Mouse (Mus musculus) heart, postnatal 0 days (tissue): ENCODE measurements around the gene Stard3. TPM values are rescaled to one million over a fixed set of nuclear protein-coding genes. Genes with fewer than 3 reads are reported as not detected.

ENCODE experiments used
- ATAC-seq: fragments of 200-750 bp; cut with Nextera tagmentation; 2 replicates; pipeline ENCODE4 v1.8.0; 2017; ENCODE audit warnings: low read depth, moderate number of reproducible peaks, moderate library complexity; ENCODE audit not compliant: insufficient read depth
- DNase-seq: peaks from one replicate; pipeline ENCODE4 v3.0.0-alpha.2; 2016; ENCODE audit warnings: low spot score
- H3K27ac ChIP-seq: fragments of 300-500 bp; sonication (generic); 2 replicates; pipeline ENCODE4 v1.5.1; 2014; ENCODE audit warnings: low read depth, mild to moderate bottlenecking
- H3K27me3 ChIP-seq: fragments of 300-500 bp; sonication (generic); 2 replicates; pipeline ENCODE4 v1.6.1; 2014; ENCODE audit warnings: low read length, mixed read lengths; ENCODE audit not compliant: control insufficient read depth, insufficient read depth
- H3K36me3 ChIP-seq: fragments of 300-500 bp; sonication (generic); replicated peaks from 2 replicates; pipeline ENCODE4 v1.6.1; 2014; ENCODE audit warnings: low read length, mixed read lengths; ENCODE audit not compliant: control insufficient read depth, insufficient read depth
- H3K4me1 ChIP-seq: fragments of 300-500 bp; sonication (generic); 2 replicates; pipeline ENCODE4 v1.6.1; 2014; ENCODE audit warnings: antibody characterized with exemption; ENCODE audit not compliant: control insufficient read depth, insufficient read depth
- H3K4me2 ChIP-seq: fragments of 300-500 bp; sonication (generic); 2 replicates; pipeline ENCODE4 v1.6.1; 2014; ENCODE audit warnings: low read depth, mild to moderate bottlenecking, low read length, moderate library complexity
- H3K4me3 ChIP-seq: fragments of 300-500 bp; sonication (generic); 2 replicates; pipeline ENCODE4 v1.5.1; 2014; ENCODE audit warnings: low read depth, low read length
- H3K9ac ChIP-seq: fragments of 300-500 bp; sonication (generic); replicated peaks from 2 replicates; pipeline ENCODE4 v1.6.1; 2014; ENCODE audit warnings: low read depth, low read length, mixed read lengths
- H3K9me3 ChIP-seq: fragments of 300-500 bp; sonication (generic); replicated peaks from 2 replicates; pipeline ENCODE4 v1.6.1; 2016; ENCODE audit warnings: low read length; ENCODE audit not compliant: control insufficient read depth
- CTCF ChIP-seq: IDR thresholded peaks from 2 replicates; pipeline ENCODE4 v1.5.1; 2016; ENCODE audit warnings: antibody characterized with exemption, control low read depth, low read depth
- EP300 ChIP-seq: IDR thresholded peaks from 2 replicates; pipeline ENCODE4 v1.6.1; 2016; ENCODE audit warnings: antibody characterized with exemption, low read depth
- WGBS: fragments of 180-500 bp; shearing (Covaris S2); extraction: QIAGEN DNeasy Blood & Tissue Kit; methylation state at CpG from one replicate; pipeline ENCODE4 v1.1.7; 2014; 5-methylcytosine and 5-hydroxymethylcytosine counted together
- polyA plus RNA-seq: library from polyadenylated mRNA; unstranded; fragments of >200 nt; fragmentation: Nextera tagmentation; extraction: Ambion mirVana; gene quantifications from 2 replicates; pipeline ENCODE4 v1.2.1, GENCODE M21; 2015
- total RNA-seq: library from RNA; depleted of rRNA; stranded (reverse); fragments of >200 nt; gene quantifications from 2 replicates; pipeline ENCODE4 v1.2.3, GENCODE M21; 2014; ENCODE audit warnings: low replicate concordance

Gene Stard3
- total and polyA plus RNA-seq, 2 experiments from 2014 or later: 34.7 to 44.8 TPM

DNA sequence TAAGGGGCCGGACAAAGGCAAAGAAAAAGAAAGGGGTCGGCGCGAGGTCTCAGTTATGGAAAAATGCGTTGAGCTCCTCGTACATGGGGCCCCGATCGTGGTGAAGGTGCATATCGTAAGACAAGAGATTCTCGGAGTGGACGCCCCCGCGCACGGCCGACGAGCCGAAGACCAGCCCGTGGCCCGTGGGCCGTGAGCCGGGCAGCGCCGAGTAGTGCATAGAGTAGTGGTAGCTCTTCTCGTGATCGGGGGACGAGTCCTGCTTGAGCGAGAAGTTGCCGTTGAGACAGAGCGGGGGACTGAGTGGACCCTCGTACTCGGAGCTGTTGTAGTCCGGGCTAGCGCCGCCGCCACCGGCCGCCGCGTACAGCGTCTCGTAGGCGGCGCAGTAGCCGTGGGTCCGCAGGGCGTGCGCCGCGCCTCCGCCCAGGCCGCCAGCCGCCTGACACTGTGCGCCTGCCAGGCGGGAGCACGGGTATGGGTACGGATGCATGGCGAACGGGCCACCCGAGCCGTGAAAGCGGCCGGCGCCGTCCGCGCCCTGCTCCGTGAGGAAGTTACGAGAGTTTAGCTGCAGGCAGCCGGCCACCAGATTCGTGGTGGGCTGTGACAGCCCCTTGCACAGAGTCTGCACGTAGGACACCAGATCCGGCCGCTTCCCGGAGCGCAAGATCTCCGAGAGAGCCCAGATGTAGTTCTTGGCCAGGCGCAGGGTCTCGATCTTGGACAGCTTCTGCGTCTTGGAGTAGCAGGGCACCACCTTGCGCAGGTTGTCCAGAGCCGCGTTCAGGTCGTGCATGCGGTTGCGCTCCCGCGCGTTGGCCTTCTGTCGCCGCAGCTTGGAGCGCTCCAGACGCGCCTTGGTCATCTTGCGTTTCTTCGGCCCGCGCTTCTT, 30.8 kb upstream of the Stard3 start:
- 1% methylated on average over 92 of the region's 97 CpGs for WGBS
- Histone ChIP-seq H3K27me3 (peaks cover 99% of the 10 kb centered on the region), H3K36me3 (no peaks in the 10 kb centered on the region), H3K4me1 (peaks cover 16% of the 10 kb centered on the region), H3K27ac (no peak overlapping the region), H3K9me3 (no peaks in the 10 kb centered on the region), H3K4me2 (peak overlapping the region; percentile 47), H3K9ac (no peak overlapping the region), H3K4me3 (peak overlapping the region; percentile 33)
- DNase-seq (no peak), ATAC-seq (peak; percentile 7; the same call in 1 of the 2 replicates)
- no peak for TF ChIP-seq EP300
- no peak for TF ChIP-seq CTCF

GRCm38 (mm10) chr11:98328031-98328370, 30.2 kb upstream of the Stard3 start:
- Histone ChIP-seq H3K27me3 (peaks cover 99% of the 10 kb centered on the region), H3K36me3 (no peaks in the 10 kb centered on the region), H3K4me1 (peaks cover 16% of the 10 kb centered on the region), H3K9ac (no peak overlapping the region), H3K9me3 (no peaks in the 10 kb centered on the region), H3K4me3 (peak overlapping the region; percentile 33), H3K27ac (no peak overlapping the region), H3K4me2 (peak overlapping the region; percentile 47)
- under 1% methylated on average over 34 of the region's 35 CpGs for WGBS
- ATAC-seq (no peak), DNase-seq (no peak)
- TF ChIP-seq CTCF (no peak), EP300 (no peak)

DNA sequence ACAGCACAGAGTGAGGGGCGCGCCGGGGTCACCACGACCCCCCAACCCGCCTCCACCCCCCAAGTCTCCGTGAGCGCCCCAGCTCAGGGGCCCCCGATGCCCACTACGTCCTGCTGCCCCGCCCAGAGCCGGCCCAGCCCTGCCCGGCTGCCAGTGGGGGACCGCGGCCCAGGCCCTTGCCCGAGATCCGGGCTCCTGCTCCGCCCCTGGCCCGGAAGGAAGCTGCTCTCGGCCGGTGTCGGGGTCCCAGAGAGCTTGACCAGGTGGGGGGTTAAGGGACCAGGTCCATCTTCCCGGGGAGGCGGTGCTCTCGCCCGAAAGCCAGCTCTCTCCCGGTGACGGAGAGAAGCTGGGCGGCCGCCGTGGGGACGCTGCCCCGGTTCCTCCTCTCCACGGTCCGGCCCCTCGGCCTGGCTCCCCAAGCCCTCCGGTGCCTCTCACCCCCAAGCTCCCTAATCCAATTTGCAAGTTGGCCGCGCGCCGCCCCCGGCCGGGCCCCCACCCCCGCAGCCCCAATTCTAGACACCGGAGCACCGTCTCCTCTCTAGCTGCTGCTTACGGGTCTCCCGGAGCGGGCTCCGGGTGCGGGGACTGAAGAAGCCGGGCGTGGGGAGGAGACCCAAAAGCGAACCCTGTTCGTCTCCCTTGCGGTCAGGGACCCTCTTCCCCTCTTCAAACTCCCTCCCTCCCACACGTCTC, 29.6 kb upstream of the Stard3 start:
- H3K27me3 ChIP-seq: peaks cover 99% of the 10 kb centered on the region
- no peak for ATAC-seq

DNA sequence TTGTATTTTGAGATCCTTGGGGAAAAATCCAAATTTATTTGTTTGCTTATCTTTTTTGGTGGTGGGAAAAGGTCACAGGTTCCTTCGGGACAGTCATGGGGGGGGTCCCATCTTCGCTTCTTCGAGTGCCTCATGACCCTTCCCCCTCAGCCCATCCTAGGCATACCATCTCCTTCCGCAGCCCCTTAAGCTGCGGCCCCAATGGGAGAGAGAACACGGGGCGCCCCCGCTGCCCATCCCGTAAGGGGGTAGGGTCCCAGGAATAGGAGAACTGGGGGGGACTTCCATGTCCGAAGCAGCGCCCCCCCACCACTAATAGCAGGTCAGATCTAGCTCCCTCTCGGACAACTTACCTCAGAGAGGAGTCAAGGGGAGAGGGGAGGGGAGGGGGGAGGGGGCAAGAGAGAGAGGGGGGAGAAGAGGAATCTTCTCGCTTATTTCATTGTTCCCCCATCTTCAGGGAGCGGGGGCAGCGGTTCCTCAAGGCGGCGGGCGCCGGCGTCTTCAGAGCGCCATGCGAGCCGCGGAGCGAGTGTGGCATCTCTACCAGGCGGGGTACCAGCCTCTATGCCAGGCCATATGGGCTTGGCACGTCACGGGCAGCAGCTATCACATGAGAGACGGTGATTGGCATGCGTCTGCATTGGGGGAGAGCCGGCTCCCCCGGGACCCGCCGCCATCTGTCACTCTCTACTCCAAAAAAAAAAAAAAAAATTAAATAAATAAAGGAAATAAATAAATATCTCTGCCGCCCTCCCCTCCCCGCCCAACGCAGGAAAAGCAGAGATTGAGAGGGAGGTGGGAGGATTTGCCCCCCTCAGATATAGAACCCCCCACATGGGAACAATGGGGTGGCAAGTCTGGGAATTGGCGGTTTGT, 28.8 kb upstream of the Stard3 start, which contains the start of gene Neurod2:
Gene Neurod2, minus strand, starts transcription at position 568 of the 879 bp plus-strand sequence.
- H3K4me1 ChIP-seq: peaks cover 16% of the 10 kb centered on the region
- DNase-seq (no peak), ATAC-seq (no peak)
- WGBS: 5% methylated on average over 38 of the region's 38 CpGs
- no peak within 1 kb of the TSS for H3K9ac ChIP-seq
- H3K4me3 ChIP-seq: peak within 1 kb of the TSS; percentile 33
- TF ChIP-seq CTCF (no peak), EP300 (no peak)
- peak within 1 kb of the TSS; percentile 47 for H3K4me2 ChIP-seq
- H3K27ac ChIP-seq: no peak within 1 kb of the TSS
- H3K27me3 ChIP-seq: peaks cover 99% of the 10 kb centered on the region
- no peaks in the 10 kb centered on the region for H3K36me3 ChIP-seq
- H3K9me3 ChIP-seq: no peaks in the 10 kb centered on the region

More for the DNA sequence above, 29.6 kb upstream of the Stard3 start:
- no peak overlapping the region for H3K9ac ChIP-seq
- H3K36me3 ChIP-seq: no peaks in the 10 kb centered on the region
- no peak overlapping the region for H3K27ac ChIP-seq
- DNase-seq: no peak
- H3K4me3 ChIP-seq: peak overlapping the region; percentile 33
- no peaks in the 10 kb centered on the region for H3K9me3 ChIP-seq
- 2% methylated on average over 53 of the region's 56 CpGs for WGBS
- no peak for TF ChIP-seq CTCF
- TF ChIP-seq EP300: no peak
- peak overlapping the region; percentile 47 for H3K4me2 ChIP-seq
- H3K4me1 ChIP-seq: peaks cover 16% of the 10 kb centered on the region
